Mouse (Mus musculus) neural tube, embryonic 11.5 days (tissue): ENCODE measurements around the gene Ankrd23. TPM values are rescaled to one million over a fixed set of nuclear protein-coding genes. Genes with fewer than 3 reads are reported as not detected.

Experiments used
- ATAC-seq: fragments of 200-750 bp; cut with Nextera tagmentation; 2 replicates; pipeline ENCODE4 v1.8.0; 2017; ENCODE audit warnings: moderate number of reproducible peaks, mild to moderate bottlenecking, moderate TSS enrichment, moderate library complexity; ENCODE audit not compliant: insufficient read depth, low FRiP score, low TSS enrichment
- DNase-seq: peaks from one replicate; pipeline ENCODE4 v3.0.0-alpha.2; 2015; ENCODE audit warnings: low spot score
- H3K27ac ChIP-seq: fragments of 300-500 bp; sonication (generic); 2 replicates; pipeline ENCODE4 v1.5.1; 2014; ENCODE audit warnings: low read depth, mild to moderate bottlenecking, low read length
- H3K27me3 ChIP-seq: fragments of 300-500 bp; sonication (generic); 2 replicates; pipeline ENCODE4 v1.6.1; 2014; ENCODE audit warnings: mild to moderate bottlenecking, low read length, mixed read lengths; ENCODE audit not compliant: control insufficient read depth, insufficient read depth
- H3K36me3 ChIP-seq: fragments of 300-500 bp; sonication (generic); 2 replicates; pipeline ENCODE4 v1.6.1; 2014; ENCODE audit warnings: mild to moderate bottlenecking, low read length, moderate library complexity, mixed read lengths; ENCODE audit not compliant: control insufficient read depth, insufficient read depth
- H3K4me1 ChIP-seq: fragments of 300-500 bp; sonication (generic); 2 replicates; pipeline ENCODE4 v1.6.1; 2014; ENCODE audit warnings: low read length, mixed read lengths; ENCODE audit not compliant: control insufficient read depth, insufficient read depth
- H3K4me2 ChIP-seq: fragments of 300-500 bp; sonication (generic); 2 replicates; pipeline ENCODE4 v1.6.1; 2014; ENCODE audit warnings: low read depth, mild to moderate bottlenecking, moderate library complexity
- H3K4me3 ChIP-seq: fragments of 300-500 bp; sonication (generic); 2 replicates; pipeline ENCODE4 v1.5.1; 2014; ENCODE audit warnings: low read depth, low read length
- H3K9ac ChIP-seq: fragments of 300-500 bp; sonication (generic); 2 replicates; pipeline ENCODE4 v1.6.1; 2014; ENCODE audit warnings: mild to moderate bottlenecking, low read length
- H3K9me3 ChIP-seq: fragments of 300-500 bp; sonication (generic); 2 replicates; pipeline ENCODE4 v1.6.1; 2016; ENCODE audit warnings: low read length; ENCODE audit not compliant: control insufficient read depth
- WGBS: fragments of 180-500 bp; shearing (Covaris S2); extraction: QIAGEN DNeasy Blood & Tissue Kit; methylation state at CpG from one replicate; pipeline ENCODE4 v1.1.7; 2014; 5-methylcytosine and 5-hydroxymethylcytosine counted together
- polyA plus RNA-seq: library from polyadenylated mRNA; unstranded; fragments of >200 nt; fragmentation: Nextera tagmentation; extraction: Ambion mirVana; gene quantifications from 2 replicates; pipeline ENCODE4 v1.2.1, GENCODE M21; 2014

Ankrd23 gene
- polyA plus RNA-seq, 1 experiment from 2014 or later = 7.2 TPM

- H3K9me3 ChIP-seq = no peaks in the 10 kb centered on the region
- no peaks in the 10 kb centered on the region for H3K27me3 ChIP-seq
- H3K4me1 ChIP-seq = peaks cover 2% of the 10 kb centered on the region; the same call in 1 of the 2 replicates
- no peak overlapping the region for H3K4me2 ChIP-seq
- no peak overlapping the region for H3K27ac ChIP-seq
- no peak overlapping the region for H3K4me3 ChIP-seq
- H3K9ac ChIP-seq = no peak overlapping the region
- WGBS = 79% methylated on average over 4 of the region's 4 CpGs
- ATAC-seq (no peak), DNase-seq (no peak)
- no peaks in the 10 kb centered on the region for H3K36me3 ChIP-seq
Measured at GRCm38 (mm10) chr1:36568776-36569175, 32.1 kb upstream of the Ankrd23 start.

- Histone ChIP-seq H3K9ac (no peak overlapping the region), H3K9me3 (no peaks in the 10 kb centered on the region), H3K27ac (no peak overlapping the region), H3K27me3 (no peaks in the 10 kb centered on the region), H3K36me3 (no peaks in the 10 kb centered on the region), H3K4me1 (peaks cover 2% of the 10 kb centered on the region; the same call in 1 of the 2 replicates), H3K4me3 (no peak overlapping the region), H3K4me2 (no peak overlapping the region)
- no peak for ATAC-seq
- 48% methylated on average over 21 of the region's 21 CpGs for WGBS
- no peak for DNase-seq
Measured at GRCm38 (mm10) chr1:36567818-36568603, 31.3 kb upstream of the Ankrd23 start.

GRCm38 (mm10) chr1:36566425-36566824, 29.7 kb upstream of the Ankrd23 start:
- Histone ChIP-seq H3K27ac (no peak overlapping the region), H3K9me3 (no peaks in the 10 kb centered on the region), H3K27me3 (no peaks in the 10 kb centered on the region), H3K4me3 (no peak overlapping the region), H3K4me1 (no peaks in the 10 kb centered on the region; the same call in 1 of the 2 replicates), H3K9ac (no peak overlapping the region), H3K4me2 (no peak overlapping the region), H3K36me3 (no peaks in the 10 kb centered on the region)
- DNase-seq (no peak), ATAC-seq (no peak)
- WGBS = 15% methylated on average over 2 of the region's 2 CpGs

GRCm38 (mm10) chr1:36564101-36564500, 27.4 kb upstream of the Ankrd23 start:
- DNase-seq (no peak), ATAC-seq (no peak)
- Histone ChIP-seq H3K4me3 (no peak overlapping the region), H3K9ac (no peak overlapping the region), H3K27ac (no peak overlapping the region), H3K27me3 (no peaks in the 10 kb centered on the region), H3K4me2 (no peak overlapping the region), H3K36me3 (no peaks in the 10 kb centered on the region), H3K4me1 (peaks cover 3% of the 10 kb centered on the region), H3K9me3 (no peaks in the 10 kb centered on the region)
- WGBS = 77% methylated on average over 6 of the region's 6 CpGs

GRCm38 (mm10) chr1:36563632-36564031, 26.9 kb upstream of the Ankrd23 start:
- ATAC-seq = no peak
- H3K4me3 ChIP-seq = no peak overlapping the region
- DNase-seq = no peak
- 68% methylated on average over 4 of the region's 4 CpGs for WGBS
- peaks cover 8% of the 10 kb centered on the region for H3K4me1 ChIP-seq
- no peaks in the 10 kb centered on the region for H3K9me3 ChIP-seq
- H3K27me3 ChIP-seq = no peaks in the 10 kb centered on the region
- no peak overlapping the region for H3K4me2 ChIP-seq
- no peak overlapping the region for H3K27ac ChIP-seq
- no peaks in the 10 kb centered on the region for H3K36me3 ChIP-seq
- H3K9ac ChIP-seq = no peak overlapping the region

- 59% methylated on average over 2 of the region's 2 CpGs for WGBS
- Histone ChIP-seq H3K27ac (no peak overlapping the region), H3K9me3 (no peaks in the 10 kb centered on the region), H3K36me3 (no peaks in the 10 kb centered on the region), H3K4me1 (peaks cover 12% of the 10 kb centered on the region), H3K4me2 (no peak overlapping the region), H3K9ac (no peak overlapping the region), H3K27me3 (no peaks in the 10 kb centered on the region), H3K4me3 (no peak overlapping the region)
- no peak for ATAC-seq
- DNase-seq = no peak
Measured at GRCm38 (mm10) chr1:36563197-36563596, 26.5 kb upstream of the Ankrd23 start.

- H3K4me1 ChIP-seq = peaks cover 12% of the 10 kb centered on the region
- DNase-seq (no peak), ATAC-seq (no peak)
- H3K27me3 ChIP-seq = no peaks in the 10 kb centered on the region
- no peaks in the 10 kb centered on the region for H3K9me3 ChIP-seq
- no peak overlapping the region for H3K4me2 ChIP-seq
- no peaks in the 10 kb centered on the region for H3K36me3 ChIP-seq
- H3K27ac ChIP-seq = no peak overlapping the region
- no peak overlapping the region for H3K9ac ChIP-seq
- H3K4me3 ChIP-seq = no peak overlapping the region
- 61% methylated on average over 4 of the region's 4 CpGs for WGBS
Measured at GRCm38 (mm10) chr1:36562388-36562787, 25.7 kb upstream of the Ankrd23 start.

GRCm38 (mm10) chr1:36560903-36561302, 24.2 kb upstream of the Ankrd23 start:
- H3K27ac ChIP-seq = no peak overlapping the region
- 49% methylated on average over 6 of the region's 6 CpGs for WGBS
- ATAC-seq = no peak
- no peaks in the 10 kb centered on the region for H3K27me3 ChIP-seq
- no peak overlapping the region for H3K4me3 ChIP-seq
- no peak overlapping the region for H3K4me2 ChIP-seq
- H3K9ac ChIP-seq = no peak overlapping the region
- no peaks in the 10 kb centered on the region for H3K36me3 ChIP-seq
- H3K9me3 ChIP-seq = no peaks in the 10 kb centered on the region
- DNase-seq = no peak
- peaks cover 12% of the 10 kb centered on the region for H3K4me1 ChIP-seq

GRCm38 (mm10) chr1:36559888-36560287, 23.2 kb upstream of the Ankrd23 start:
- H3K4me1 ChIP-seq = peaks cover 22% of the 10 kb centered on the region
- 61% methylated on average over 5 of the region's 5 CpGs for WGBS
- no peaks in the 10 kb centered on the region for H3K9me3 ChIP-seq
- DNase-seq (no peak), ATAC-seq (no peak)
- no peak overlapping the region for H3K9ac ChIP-seq
- H3K4me3 ChIP-seq = no peak overlapping the region
- H3K36me3 ChIP-seq = no peaks in the 10 kb centered on the region
- no peak overlapping the region for H3K27ac ChIP-seq
- no peaks in the 10 kb centered on the region for H3K27me3 ChIP-seq
- H3K4me2 ChIP-seq = no peak overlapping the region
